Mouse (Mus musculus): ENCODE measurements around the gene Racgap1. TPM values are rescaled to one million over a fixed set of nuclear protein-coding genes. Genes with fewer than 3 reads are reported as not detected.
A peak's percentile ranks its signal among the peaks of the same experiment; 100 is the strongest.

Racgap1 gene
- polyA plus RNA-seq, 1 experiment from 2014 or later, result 7.5 TPM

DNA sequence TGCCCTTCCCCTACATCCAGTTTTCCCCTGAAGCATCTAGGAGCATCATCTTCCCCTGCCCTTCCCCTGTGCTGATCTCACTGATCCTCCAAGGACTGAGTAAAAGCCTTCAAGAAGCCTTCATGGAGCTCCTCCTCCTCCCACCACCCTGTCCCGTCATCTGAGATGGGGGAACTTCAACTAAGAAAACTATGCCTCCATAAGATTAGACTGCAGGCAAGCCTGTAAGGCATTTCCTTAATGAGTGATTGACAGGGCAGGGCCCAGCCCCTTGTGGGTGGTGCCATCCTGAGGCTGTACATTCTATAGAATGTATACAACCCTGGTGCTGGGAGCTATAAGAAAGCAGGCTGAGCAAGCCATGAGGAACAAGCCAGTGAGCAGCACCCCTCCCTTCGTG, 7.0 kb upstream of the Racgap1 start:
- WGBS, result 26% methylated on average over 2 of the region's 2 CpGs
- H3K9me3 ChIP-seq (ENCODE audit: low read length), result no peaks in the 10 kb centered on the region
- H3K27ac ChIP-seq (ENCODE audit: low read length), result no peak overlapping the region
- ATAC-seq, result no peak
- peaks cover 2% of the 10 kb centered on the region; the same call in 1 of the 2 replicates for H3K4me1 ChIP-seq (ENCODE audit: insufficient read depth, low read depth, low read length)
- no peak for DNase-seq (ENCODE audit: low spot score)
- H3K27me3 ChIP-seq (replicated peaks; ENCODE audit: insufficient read depth, low read length), result 0 out of 2 replicates have a peak, but pooled peaks cover 11% of the 10 kb centered on the region
- H3K36me3 ChIP-seq (ENCODE audit: insufficient read depth, low read length), result no peaks in the 10 kb centered on the region
- TF ChIP-seq EP300 (IDR thresholded peaks at IDR 0.05), result no peak
- TF ChIP-seq CTCF (IDR thresholded peaks at IDR 0.05), result no peak
- no peak overlapping the region for H3K4me3 ChIP-seq (ENCODE audit: low read depth, low read length)
- no peak overlapping the region for H3K4me2 ChIP-seq (replicated peaks; ENCODE audit: low read depth, low read length)
- no peak overlapping the region for H3K9ac ChIP-seq (replicated peaks; ENCODE audit: low read depth)

- Histone ChIP-seq H3K9ac (replicated peaks; ENCODE audit: low read depth) (no peak overlapping the region), H3K4me1 (ENCODE audit: insufficient read depth, low read depth, low read length) (peaks cover 9% of the 10 kb centered on the region), H3K9me3 (ENCODE audit: low read length) (no peaks in the 10 kb centered on the region), H3K4me2 (replicated peaks; ENCODE audit: low read depth, low read length) (no peak overlapping the region), H3K36me3 (ENCODE audit: insufficient read depth, low read length) (no peaks in the 10 kb centered on the region), H3K27me3 (replicated peaks; ENCODE audit: insufficient read depth, low read length) (0 out of 2 replicates have a peak, but pooled peaks cover 11% of the 10 kb centered on the region), H3K4me3 (ENCODE audit: low read depth, low read length) (no peak overlapping the region), H3K27ac (ENCODE audit: low read length) (no peak overlapping the region)
- ATAC-seq (no peak), DNase-seq (ENCODE audit: low spot score) (no peak)
- TF ChIP-seq CTCF (IDR thresholded peaks at IDR 0.05) (no peak), EP300 (IDR thresholded peaks at IDR 0.05) (no peak)
- WGBS, result 44% methylated on average over 9 of the region's 9 CpGs
Measured at GRCm38 (mm10) chr15:99655956-99656355, 4.5 kb upstream of the Racgap1 start.

DNA sequence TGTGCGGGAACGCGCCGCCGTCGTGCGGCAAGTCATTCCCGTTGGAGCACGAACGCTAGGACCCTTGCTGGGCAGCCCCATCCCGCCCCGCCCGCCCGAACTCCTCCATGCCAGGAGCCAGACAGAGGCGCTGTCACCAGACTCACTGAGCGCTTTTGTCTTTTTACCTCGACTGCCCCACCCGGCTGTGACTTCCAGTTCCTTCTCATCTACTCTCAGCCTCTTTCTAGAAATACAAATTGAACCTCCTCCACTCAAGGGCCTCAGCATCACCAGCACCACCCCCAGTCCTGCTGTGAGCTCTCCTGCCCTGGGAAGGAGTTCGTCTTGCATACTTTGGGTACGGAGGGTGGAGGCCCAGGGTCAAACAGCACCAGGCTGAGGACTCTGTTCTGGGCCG, 2.4 kb upstream of the Racgap1 start:
- 9% methylated on average over 21 of the region's 21 CpGs for WGBS
- Histone ChIP-seq H3K9ac (replicated peaks; ENCODE audit: low read depth) (no peak overlapping the region), H3K9me3 (ENCODE audit: low read length) (no peaks in the 10 kb centered on the region), H3K27ac (ENCODE audit: low read length) (no peak overlapping the region), H3K4me2 (replicated peaks; ENCODE audit: low read depth, low read length) (peak overlapping the region; percentile 41), H3K4me1 (ENCODE audit: insufficient read depth, low read depth, low read length) (peaks cover 22% of the 10 kb centered on the region), H3K36me3 (ENCODE audit: insufficient read depth, low read length) (no peaks in the 10 kb centered on the region), H3K27me3 (replicated peaks; ENCODE audit: insufficient read depth, low read length) (0 out of 2 replicates have a peak, but pooled peaks cover 11% of the 10 kb centered on the region), H3K4me3 (ENCODE audit: low read depth, low read length) (0 out of 2 replicates have a peak overlapping the region, but pooled peaks have one; percentile 2)
- ATAC-seq (no peak), DNase-seq (ENCODE audit: low spot score) (no peak)
- no peak for TF ChIP-seq EP300 (IDR thresholded peaks at IDR 0.05)
- TF ChIP-seq CTCF (IDR thresholded peaks at IDR 0.05), result no peak

- ATAC-seq (no peak), DNase-seq (ENCODE audit: low spot score) (peak; percentile 39)
- no peak overlapping the region for H3K9ac ChIP-seq (replicated peaks; ENCODE audit: low read depth)
- H3K27ac ChIP-seq (ENCODE audit: low read length), result no peak overlapping the region
- H3K4me2 ChIP-seq (replicated peaks; ENCODE audit: low read depth, low read length), result peak overlapping the region; percentile 41
- TF ChIP-seq EP300 (IDR thresholded peaks at IDR 0.05) (no peak), CTCF (IDR thresholded peaks at IDR 0.05) (peak; percentile 56)
- WGBS, result 14% methylated on average over 8 of the region's 8 CpGs
- H3K9me3 ChIP-seq (ENCODE audit: low read length), result no peaks in the 10 kb centered on the region
- H3K4me3 ChIP-seq (ENCODE audit: low read depth, low read length), result 0 out of 2 replicates have a peak overlapping the region, but pooled peaks have one; percentile 2
- H3K27me3 ChIP-seq (replicated peaks; ENCODE audit: insufficient read depth, low read length), result 0 out of 2 replicates have a peak, but pooled peaks cover 11% of the 10 kb centered on the region
- H3K36me3 ChIP-seq (ENCODE audit: insufficient read depth, low read length), result no peaks in the 10 kb centered on the region
- peaks cover 22% of the 10 kb centered on the region for H3K4me1 ChIP-seq (ENCODE audit: insufficient read depth, low read depth, low read length)
Measured at GRCm38 (mm10) chr15:99653291-99653690, 1.8 kb upstream of the Racgap1 start.

- Histone ChIP-seq H3K27me3 (replicated peaks; ENCODE audit: insufficient read depth, low read length) (0 out of 2 replicates have a peak, but pooled peaks cover 11% of the 10 kb centered on the region), H3K27ac (ENCODE audit: low read length) (no peak overlapping the region), H3K9me3 (ENCODE audit: low read length) (no peaks in the 10 kb centered on the region), H3K4me3 (ENCODE audit: low read depth, low read length) (peak overlapping the region; percentile 74), H3K9ac (replicated peaks; ENCODE audit: low read depth) (no peak overlapping the region), H3K36me3 (ENCODE audit: insufficient read depth, low read length) (no peaks in the 10 kb centered on the region), H3K4me2 (replicated peaks; ENCODE audit: low read depth, low read length) (peak overlapping the region; percentile 97), H3K4me1 (ENCODE audit: insufficient read depth, low read depth, low read length) (peaks cover 22% of the 10 kb centered on the region)
- ATAC-seq, result no peak
- WGBS, result 54% methylated on average over 10 of the region's 10 CpGs
- DNase-seq (ENCODE audit: low spot score), result no peak
- no peak for TF ChIP-seq EP300 (IDR thresholded peaks at IDR 0.05)
Measured at GRCm38 (mm10) chr15:99651984-99652872, 772 bp upstream of the Racgap1 start.

DNA sequence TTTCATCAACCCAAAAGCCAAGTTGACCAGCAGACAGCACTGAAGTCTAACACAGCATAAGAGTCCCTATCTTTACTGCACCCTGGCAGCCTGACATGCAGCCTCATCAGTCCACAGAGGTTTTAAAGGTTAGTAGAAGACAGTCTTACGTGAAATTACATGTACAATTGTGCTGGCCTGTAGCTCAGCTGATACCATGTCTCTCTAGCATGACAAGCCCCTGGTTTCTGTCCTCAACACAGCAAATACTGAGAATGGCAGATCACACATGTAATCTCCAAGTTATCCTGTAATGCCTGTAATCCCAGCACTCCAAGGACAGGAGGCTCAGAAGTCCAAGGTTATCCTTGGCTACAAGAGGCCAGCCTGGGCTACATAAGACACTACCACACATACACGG, 1.2 kb downstream of the Racgap1 start:
- Histone ChIP-seq H3K4me3 (ENCODE audit: low read depth, low read length) (no peak overlapping the region), H3K27me3 (replicated peaks; ENCODE audit: insufficient read depth, low read length) (0 out of 2 replicates have a peak, but pooled peaks cover 11% of the 10 kb centered on the region), H3K27ac (ENCODE audit: low read length) (no peak overlapping the region), H3K9ac (replicated peaks; ENCODE audit: low read depth) (no peak overlapping the region), H3K36me3 (ENCODE audit: insufficient read depth, low read length) (no peaks in the 10 kb centered on the region), H3K4me2 (replicated peaks; ENCODE audit: low read depth, low read length) (no peak overlapping the region), H3K9me3 (ENCODE audit: low read length) (no peaks in the 10 kb centered on the region), H3K4me1 (ENCODE audit: insufficient read depth, low read depth, low read length) (peaks cover 23% of the 10 kb centered on the region)
- TF ChIP-seq EP300 (IDR thresholded peaks at IDR 0.05), result no peak
- no peak for TF ChIP-seq CTCF (IDR thresholded peaks at IDR 0.05)
- DNase-seq (ENCODE audit: low spot score) (no peak), ATAC-seq (no peak)
- 44% methylated on average over 2 of the region's 2 CpGs for WGBS

Data from lung, postnatal 0 days (tissue).